Mouse (Mus musculus) heart, postnatal 10 days (tissue): ENCODE data around the gene Rfx1. TPM values are rescaled to one million over a fixed set of nuclear protein-coding genes. Genes with fewer than 3 reads are reported as not detected.

Experiments used
- DNase-seq, 2 experiments: peaks; one replicate each; pipeline ENCODE4 v3.0.0; 2021
- intact Hi-C: fragments of 180-260 bp; cut with DNase I; formaldehyde crosslinking; loops from one replicate; pipeline ENCODE4 v1.15.1; 2025
- total RNA-seq, 2 experiments: library from RNA; stranded (reverse); gene quantifications; 2 replicates each; pipeline ENCODE4 v1.2.3; 2021

Rfx1 gene
- total RNA-seq, 2 experiments from 2014 or later: 12.4 to 15.4 TPM

GRCm38 (mm10) chr8:84057827-84058226, 8.8 kb upstream of the Rfx1 start:
- intact Hi-C loops: no loop called here
- no peak for DNase-seq

GRCm38 (mm10) chr8:84059226-84059625, 7.4 kb upstream of the Rfx1 start:
- intact Hi-C loops: no loop called here

GRCm38 (mm10) chr8:84060245-84060644, 6.4 kb upstream of the Rfx1 start:
- intact Hi-C loops: no loop called here
- DNase-seq: no peak

More at GRCm38 (mm10) chr8:84059226-84059625, 7.4 kb upstream of the Rfx1 start:
- DNase-seq: no peak

- intact Hi-C loops: loop anchor here (2.0 kb wide), 1 partner anchor 21 kb away; the partner anchor contains the start of gene Il27ra
Observed at GRCm38 (mm10) chr8:84063861-84064610, 2.6 kb upstream of the Rfx1 start.

GRCm38 (mm10) chr8:84065037-84065436, 1.6 kb upstream of the Rfx1 start, which contains the start of gene Gm10643:
Gene Gm10643, minus strand, starts transcription at chr8:84065137.
- no peak for DNase-seq
- intact Hi-C loops: loop anchor here (2.0 to 5.0 kb wide), 2 partner anchors 22 to 58 kb away; partner anchors contain the start of gene Il27ra

More at GRCm38 (mm10) chr8:84063861-84064610, 2.6 kb upstream of the Rfx1 start:
- peak in 1 of 2 experiments; percentile 39 for DNase-seq

GRCm38 (mm10) chr8:84065457-84066072, 1.1 kb upstream of the Rfx1 start:
- no peak for DNase-seq

GRCm38 (mm10) chr8:84067047-84067573, 476 bp downstream of the Rfx1 start:
- intact Hi-C loops: loop anchor here (5.0 kb wide), 1 partner anchor 60 kb away; no protein-coding TSS in a partner anchor
- peak; percentile 97 to 98 for DNase-seq

More at GRCm38 (mm10) chr8:84065457-84066072, 1.1 kb upstream of the Rfx1 start:
- intact Hi-C loops: loop anchor here (2.0 to 5.0 kb wide), 2 partner anchors 23 to 58 kb away; partner anchors contain the start of gene Il27ra

GRCm38 (mm10) chr8:84067911-84068310, 1.3 kb downstream of the Rfx1 start:
- no peak for DNase-seq
- intact Hi-C loops: loop anchor here (5.0 kb wide), 1 partner anchor 61 kb away; no protein-coding TSS in a partner anchor

- intact Hi-C loops: loop anchor here (5.0 kb wide), 1 partner anchor 61 kb away; no protein-coding TSS in a partner anchor
- DNase-seq: peak in 1 of 2 experiments; percentile 18
Observed at GRCm38 (mm10) chr8:84068316-84069035, 1.8 kb downstream of the Rfx1 start.

- intact Hi-C loops: loop anchor here (5.0 kb wide), 1 partner anchor 62 kb away; no protein-coding TSS in a partner anchor
Observed at GRCm38 (mm10) chr8:84069169-84069568, 2.5 kb downstream of the Rfx1 start.

GRCm38 (mm10) chr8:84069750-84070149, 3.1 kb downstream of the Rfx1 start:
- no peak for DNase-seq
- intact Hi-C loops: loop anchor here (5.0 kb wide), 1 partner anchor 62 kb away; no protein-coding TSS in a partner anchor

More at GRCm38 (mm10) chr8:84069169-84069568, 2.5 kb downstream of the Rfx1 start:
- DNase-seq: no peak

- no peak for DNase-seq
- intact Hi-C loops: no loop called here
Observed at GRCm38 (mm10) chr8:84070241-84070640, 3.6 kb downstream of the Rfx1 start.

- intact Hi-C loops: no loop called here
- DNase-seq: peak; percentile 63 to 66
Observed at GRCm38 (mm10) chr8:84070667-84071066, 4.0 kb downstream of the Rfx1 start.

GRCm38 (mm10) chr8:84071921-84072320, 5.3 kb downstream of the Rfx1 start:
- intact Hi-C loops: no loop called here
- DNase-seq: peak; percentile 37 to 47

GRCm38 (mm10) chr8:84072321-84072720, 5.7 kb downstream of the Rfx1 start:
- no peak for DNase-seq
- intact Hi-C loops: no loop called here

- intact Hi-C loops: no loop called here
- no peak for DNase-seq
Observed at GRCm38 (mm10) chr8:84073230-84073976, 6.8 kb downstream of the Rfx1 start.

- DNase-seq: peak in 1 of 2 experiments; percentile 38
- intact Hi-C loops: no loop called here
Observed at GRCm38 (mm10) chr8:84076412-84076811, 9.8 kb downstream of the Rfx1 start.

GRCm38 (mm10) chr8:84076849-84077248, 10.2 kb downstream of the Rfx1 start:
- DNase-seq: no peak
- intact Hi-C loops: no loop called here

GRCm38 (mm10) chr8:84079206-84079605, 12.6 kb downstream of the Rfx1 start:
- intact Hi-C loops: no loop called here
- DNase-seq: no peak
